Mouse (Mus musculus): Measurements from ENCODE around the gene Stx1b. TPM values are rescaled to one million over a fixed set of nuclear protein-coding genes. Genes with fewer than 3 reads are reported as not detected.
A peak's percentile ranks its signal among the peaks of the same experiment; 100 is the strongest.

The Stx1b gene
- 2.6 and 4.4 TPM in 2 replicates for polyA plus RNA-seq (2014; fragmentation: Nextera tagmentation; extraction: Ambion mirVana)

DNA sequence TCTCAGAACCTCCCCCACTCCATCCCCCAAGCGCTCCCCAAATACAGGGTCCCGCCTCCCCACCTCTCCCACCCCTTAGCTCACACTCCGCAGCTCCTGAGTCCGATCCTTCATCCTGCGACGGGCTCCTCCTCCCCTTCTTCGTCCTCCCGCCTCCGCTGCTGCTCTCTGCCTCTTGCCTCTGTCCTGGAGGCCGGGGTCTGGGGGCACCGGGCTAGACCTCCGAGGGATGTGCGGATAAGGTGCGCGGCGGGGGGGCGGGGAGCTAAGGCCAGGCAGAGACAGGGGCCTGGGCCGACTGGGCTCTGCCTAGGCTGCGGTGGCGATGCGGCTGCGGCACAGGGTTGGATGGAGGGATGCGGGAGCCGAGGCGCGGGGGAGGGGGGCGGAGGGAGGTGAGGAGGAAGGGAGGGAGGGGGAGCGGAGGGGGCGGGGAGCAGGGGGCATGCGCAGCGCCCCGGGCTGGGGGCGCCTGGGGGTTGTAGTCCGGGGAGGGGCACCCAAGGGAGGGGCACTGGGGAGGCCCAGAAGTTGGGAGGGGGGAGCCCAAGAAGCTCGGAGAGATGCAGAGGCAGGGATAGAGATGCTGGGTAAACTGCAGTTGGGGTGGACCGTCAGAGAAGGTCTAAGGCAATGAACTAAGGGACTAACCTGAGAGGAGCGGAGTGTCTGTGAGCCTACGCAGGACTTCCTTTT, at the start of gene Stx1b, which contains the start of gene Stx4a:
Stx1b (minus strand) TSS at position 374 of the 696 bp plus-strand sequence.
Stx4a (plus strand) TSS at position 119 of the 696 bp plus-strand sequence.
- 3% methylated on average over 33 of the region's 38 CpGs for WGBS
- peak within 1 kb of the TSS; percentile 12; the same call in 1 of the 2 replicates for H3K27ac ChIP-seq (ENCODE audit: low read depth, low read length)

DNA sequence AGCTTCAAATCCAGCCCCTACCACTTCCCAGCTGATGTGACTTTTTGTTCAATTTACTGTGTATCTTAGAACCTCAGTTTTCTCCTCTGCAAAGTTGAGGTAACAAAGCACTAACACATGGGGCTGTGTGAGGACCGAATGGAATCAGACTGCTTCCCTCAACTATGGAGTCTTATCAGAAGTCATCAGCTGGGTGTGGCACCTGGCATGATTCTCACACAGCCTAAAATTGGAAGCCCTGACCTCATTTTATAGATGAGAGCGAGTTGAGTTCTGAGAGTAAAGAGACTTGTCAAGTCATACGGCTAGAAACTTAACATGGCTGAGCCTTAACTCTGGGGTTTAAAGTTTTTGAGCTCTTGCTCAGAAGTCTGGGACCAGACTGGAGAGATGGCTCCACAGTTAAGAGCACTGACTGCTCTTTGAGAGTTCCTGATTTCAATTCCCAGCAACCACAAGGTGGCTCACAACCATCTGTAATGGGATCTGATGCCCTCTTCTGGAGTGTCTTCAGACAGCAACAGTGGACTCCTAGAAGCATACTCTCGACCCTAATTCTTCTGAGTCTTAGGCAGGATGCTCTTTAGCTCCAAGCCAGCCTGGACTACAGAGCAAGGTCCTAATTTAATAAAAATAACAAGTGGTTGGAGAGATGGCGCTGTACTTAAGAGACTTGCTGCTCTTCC, 45.9 kb upstream of the Stx1b start:
- Histone ChIP-seq H3K4me1 (ENCODE audit: control insufficient read depth, insufficient read depth, low read length) (peaks cover 8% of the 10 kb centered on the region), H3K36me3 (ENCODE audit: control insufficient read depth, insufficient read depth, low read length) (peaks cover 35% of the 10 kb centered on the region), H3K27ac (ENCODE audit: low read depth, low read length) (no peak overlapping the region), H3K9me3 (ENCODE audit: control insufficient read depth, low read length) (no peaks in the 10 kb centered on the region), H3K27me3 (ENCODE audit: control insufficient read depth, insufficient read depth, low read length) (no peaks in the 10 kb centered on the region), H3K4me3 (ENCODE audit: low read length) (no peak overlapping the region), H3K9ac (ENCODE audit: low read depth, low read length) (no peak overlapping the region), H3K4me2 (replicated peaks; ENCODE audit: low read depth, low read length) (no peak overlapping the region)
- WGBS = 82% methylated on average over 5 of the region's 5 CpGs
- ATAC-seq (ENCODE audit: low FRiP score, low TSS enrichment) = no peak

More for the DNA sequence above, at the start of gene Stx1b, which contains the start of gene Stx4a:
- no peaks in the 10 kb centered on the region for H3K36me3 ChIP-seq (ENCODE audit: control insufficient read depth, insufficient read depth, low read length)
- peak within 1 kb of the TSS; percentile 78 for H3K9ac ChIP-seq (ENCODE audit: low read depth, low read length)
- H3K4me3 ChIP-seq (ENCODE audit: low read length) = peak within 1 kb of the TSS; percentile 66
- ATAC-seq (ENCODE audit: low FRiP score, low TSS enrichment) = peak; percentile 73
- peak within 1 kb of the TSS; percentile 82 for H3K4me2 ChIP-seq (replicated peaks; ENCODE audit: low read depth, low read length)
- no peaks in the 10 kb centered on the region for H3K27me3 ChIP-seq (ENCODE audit: control insufficient read depth, insufficient read depth, low read length)
- peaks cover 27% of the 10 kb centered on the region; the same call in 1 of the 2 replicates for H3K4me1 ChIP-seq (ENCODE audit: control insufficient read depth, insufficient read depth, low read length)
- H3K9me3 ChIP-seq (ENCODE audit: control insufficient read depth, low read length) = no peaks in the 10 kb centered on the region

DNA sequence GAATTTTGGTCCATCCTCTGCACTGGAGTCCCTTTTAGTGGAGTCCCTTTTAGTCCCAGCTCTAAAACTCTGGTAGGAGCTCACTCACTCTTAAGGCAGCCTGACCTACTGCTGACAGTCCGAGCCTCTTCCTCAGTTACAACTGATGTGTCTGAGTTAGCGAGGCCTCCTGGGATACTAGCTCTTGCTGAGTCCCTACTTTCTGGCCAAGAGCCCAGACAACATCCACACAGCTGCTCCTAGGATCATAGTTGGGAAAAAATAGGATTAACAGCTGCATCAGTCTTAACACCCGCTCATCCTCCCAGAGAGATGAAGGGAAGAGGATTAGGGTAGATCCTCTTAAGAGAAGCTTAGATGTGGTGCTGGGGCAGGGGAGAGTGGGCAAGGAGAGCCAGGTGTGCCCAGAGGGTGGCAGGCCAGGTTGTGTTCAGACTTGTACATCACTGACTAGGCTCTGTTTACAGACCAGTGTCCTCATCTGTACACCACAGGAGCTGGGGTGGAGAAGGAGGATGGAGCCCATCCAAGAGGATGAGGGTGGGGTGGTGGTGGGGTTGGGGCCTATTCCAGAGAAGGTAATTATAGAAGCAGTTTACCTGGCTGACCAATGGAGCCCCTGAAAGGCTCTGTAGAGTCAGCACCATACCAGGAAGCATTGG, 44.9 kb upstream of the Stx1b start:
- no peak for ATAC-seq (ENCODE audit: low FRiP score, low TSS enrichment)
- 76% methylated on average over 3 of the region's 3 CpGs for WGBS
- H3K4me1 ChIP-seq (ENCODE audit: control insufficient read depth, insufficient read depth, low read length) = peaks cover 4% of the 10 kb centered on the region; the same call in 1 of the 2 replicates
- H3K4me2 ChIP-seq (replicated peaks; ENCODE audit: low read depth, low read length) = no peak overlapping the region
- no peak overlapping the region for H3K4me3 ChIP-seq (ENCODE audit: low read length)
- peaks cover 42% of the 10 kb centered on the region for H3K36me3 ChIP-seq (ENCODE audit: control insufficient read depth, insufficient read depth, low read length)
- H3K27me3 ChIP-seq (ENCODE audit: control insufficient read depth, insufficient read depth, low read length) = no peaks in the 10 kb centered on the region
- H3K9ac ChIP-seq (ENCODE audit: low read depth, low read length) = no peak overlapping the region
- no peaks in the 10 kb centered on the region for H3K9me3 ChIP-seq (ENCODE audit: control insufficient read depth, low read length)
- H3K27ac ChIP-seq (ENCODE audit: low read depth, low read length) = no peak overlapping the region

DNA sequence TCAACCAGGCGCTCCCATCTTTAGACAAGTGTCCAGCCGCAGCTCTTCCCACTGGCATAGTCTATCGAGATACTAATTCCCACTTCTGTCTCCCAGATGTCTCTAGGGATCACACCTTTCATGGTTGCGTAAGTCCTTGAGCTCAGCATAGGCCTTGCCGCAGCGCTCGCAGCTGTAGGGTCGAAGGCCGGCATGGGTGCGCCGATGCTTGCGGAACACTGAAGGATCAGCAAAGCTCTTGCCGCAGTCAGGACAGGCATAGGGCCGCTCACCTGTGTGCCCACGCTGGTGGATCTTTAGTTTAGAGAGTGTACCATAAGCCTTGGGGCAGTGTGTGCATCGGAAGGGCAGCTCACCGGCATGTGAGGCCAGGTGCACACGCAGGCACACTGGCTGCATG, 43.3 kb upstream of the Stx1b start:
- Histone ChIP-seq H3K9ac (ENCODE audit: low read depth, low read length) (no peak overlapping the region), H3K9me3 (ENCODE audit: control insufficient read depth, low read length) (no peaks in the 10 kb centered on the region), H3K4me3 (ENCODE audit: low read length) (no peak overlapping the region), H3K36me3 (ENCODE audit: control insufficient read depth, insufficient read depth, low read length) (peaks cover 42% of the 10 kb centered on the region), H3K27me3 (ENCODE audit: control insufficient read depth, insufficient read depth, low read length) (no peaks in the 10 kb centered on the region), H3K4me1 (ENCODE audit: control insufficient read depth, insufficient read depth, low read length) (no peaks in the 10 kb centered on the region), H3K4me2 (replicated peaks; ENCODE audit: low read depth, low read length) (no peak overlapping the region), H3K27ac (ENCODE audit: low read depth, low read length) (no peak overlapping the region)
- WGBS = 96% methylated on average over 18 of the region's 18 CpGs
- ATAC-seq (ENCODE audit: low FRiP score, low TSS enrichment) = no peak

DNA sequence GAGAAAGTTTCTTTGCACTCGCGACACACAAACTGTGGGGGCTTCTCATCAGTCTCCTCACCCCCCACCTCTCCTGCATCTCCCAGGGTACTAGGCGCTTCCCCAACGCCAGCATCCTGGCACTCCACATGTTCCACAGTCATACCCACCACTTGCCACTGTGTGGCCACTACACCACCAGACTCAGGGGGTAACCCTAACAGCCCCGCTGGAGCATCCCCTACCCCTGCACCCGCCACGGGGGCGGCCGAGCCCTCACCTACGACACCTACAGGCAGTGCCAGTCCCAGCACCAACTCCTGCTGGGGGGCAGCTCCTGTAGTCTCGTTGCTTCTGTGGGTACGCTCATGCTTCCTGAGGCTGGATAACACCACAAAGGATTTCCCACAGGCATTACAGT, 42.1 kb upstream of the Stx1b start:
- Histone ChIP-seq H3K27me3 (ENCODE audit: control insufficient read depth, insufficient read depth, low read length) (no peaks in the 10 kb centered on the region), H3K9ac (ENCODE audit: low read depth, low read length) (no peak overlapping the region), H3K9me3 (ENCODE audit: control insufficient read depth, low read length) (no peaks in the 10 kb centered on the region), H3K27ac (ENCODE audit: low read depth, low read length) (no peak overlapping the region), H3K4me3 (ENCODE audit: low read length) (no peak overlapping the region), H3K4me1 (ENCODE audit: control insufficient read depth, insufficient read depth, low read length) (no peaks in the 10 kb centered on the region), H3K4me2 (replicated peaks; ENCODE audit: low read depth, low read length) (no peak overlapping the region), H3K36me3 (ENCODE audit: control insufficient read depth, insufficient read depth, low read length) (peaks cover 39% of the 10 kb centered on the region)
- ATAC-seq (ENCODE audit: low FRiP score, low TSS enrichment) = peak; percentile 32; the same call in 1 of the 2 replicates
- WGBS = 94% methylated on average over 12 of the region's 12 CpGs

DNA sequence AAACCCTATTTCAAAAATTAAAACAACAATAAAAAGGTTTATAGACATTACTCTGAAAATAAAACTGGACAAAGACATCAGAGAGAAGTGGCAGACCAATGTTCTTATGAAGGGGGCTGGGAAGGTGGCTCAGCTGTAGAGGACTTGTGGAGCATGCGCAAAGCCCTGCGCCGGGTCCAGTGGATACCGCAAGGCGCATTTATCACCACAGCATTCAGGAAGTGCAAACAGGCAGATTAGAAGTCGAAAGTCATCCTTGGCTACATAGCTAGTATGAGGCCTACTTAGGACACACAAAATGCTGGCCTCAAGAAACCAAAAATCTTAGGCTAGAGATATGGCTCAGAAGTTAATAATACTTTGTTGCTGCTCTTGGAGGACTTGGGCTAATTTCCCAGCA, 33.9 kb upstream of the Stx1b start:
- no peak overlapping the region for H3K9ac ChIP-seq (ENCODE audit: low read depth, low read length)
- 90% methylated on average over 6 of the region's 6 CpGs for WGBS
- no peak overlapping the region for H3K4me3 ChIP-seq (ENCODE audit: low read length)
- no peaks in the 10 kb centered on the region for H3K9me3 ChIP-seq (ENCODE audit: control insufficient read depth, low read length)
- H3K27ac ChIP-seq (ENCODE audit: low read depth, low read length) = no peak overlapping the region
- ATAC-seq (ENCODE audit: low FRiP score, low TSS enrichment) = no peak
- no peaks in the 10 kb centered on the region for H3K36me3 ChIP-seq (ENCODE audit: control insufficient read depth, insufficient read depth, low read length)
- H3K27me3 ChIP-seq (ENCODE audit: control insufficient read depth, insufficient read depth, low read length) = no peaks in the 10 kb centered on the region
- no peak overlapping the region for H3K4me2 ChIP-seq (replicated peaks; ENCODE audit: low read depth, low read length)
- no peaks in the 10 kb centered on the region for H3K4me1 ChIP-seq (ENCODE audit: control insufficient read depth, insufficient read depth, low read length)

DNA sequence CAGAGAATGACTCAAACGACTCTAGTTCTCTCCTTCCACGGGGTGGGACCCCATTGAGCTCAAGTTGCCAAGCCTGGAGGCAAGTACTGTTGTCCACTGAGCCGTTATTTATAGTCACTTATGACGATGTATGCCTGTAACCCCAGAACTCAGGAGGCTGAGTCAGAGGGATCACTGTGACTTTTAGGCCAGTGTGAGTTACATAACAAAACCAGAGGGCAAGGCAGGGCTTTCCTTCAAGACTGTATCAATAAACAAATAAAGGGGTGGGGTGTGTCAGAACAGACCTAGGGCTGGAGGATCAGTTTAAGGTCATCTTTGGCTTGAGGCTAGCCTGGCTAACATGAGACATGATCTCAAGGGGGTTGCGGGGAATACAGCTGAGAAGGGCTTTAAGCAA, 26.6 kb upstream of the Stx1b start:
- H3K9ac ChIP-seq (ENCODE audit: low read depth, low read length) = no peak overlapping the region
- ATAC-seq (ENCODE audit: low FRiP score, low TSS enrichment) = no peak
- 62% methylated on average over 5 of the region's 5 CpGs for WGBS
- H3K4me2 ChIP-seq (replicated peaks; ENCODE audit: low read depth, low read length) = no peak overlapping the region
- H3K4me3 ChIP-seq (ENCODE audit: low read length) = no peak overlapping the region
- H3K27me3 ChIP-seq (ENCODE audit: control insufficient read depth, insufficient read depth, low read length) = no peaks in the 10 kb centered on the region
- no peaks in the 10 kb centered on the region for H3K4me1 ChIP-seq (ENCODE audit: control insufficient read depth, insufficient read depth, low read length)
- H3K27ac ChIP-seq (ENCODE audit: low read depth, low read length) = no peak overlapping the region
- no peaks in the 10 kb centered on the region for H3K9me3 ChIP-seq (ENCODE audit: control insufficient read depth, low read length)
- H3K36me3 ChIP-seq (ENCODE audit: control insufficient read depth, insufficient read depth, low read length) = peaks cover 11% of the 10 kb centered on the region; the same call in 1 of the 2 replicates

DNA sequence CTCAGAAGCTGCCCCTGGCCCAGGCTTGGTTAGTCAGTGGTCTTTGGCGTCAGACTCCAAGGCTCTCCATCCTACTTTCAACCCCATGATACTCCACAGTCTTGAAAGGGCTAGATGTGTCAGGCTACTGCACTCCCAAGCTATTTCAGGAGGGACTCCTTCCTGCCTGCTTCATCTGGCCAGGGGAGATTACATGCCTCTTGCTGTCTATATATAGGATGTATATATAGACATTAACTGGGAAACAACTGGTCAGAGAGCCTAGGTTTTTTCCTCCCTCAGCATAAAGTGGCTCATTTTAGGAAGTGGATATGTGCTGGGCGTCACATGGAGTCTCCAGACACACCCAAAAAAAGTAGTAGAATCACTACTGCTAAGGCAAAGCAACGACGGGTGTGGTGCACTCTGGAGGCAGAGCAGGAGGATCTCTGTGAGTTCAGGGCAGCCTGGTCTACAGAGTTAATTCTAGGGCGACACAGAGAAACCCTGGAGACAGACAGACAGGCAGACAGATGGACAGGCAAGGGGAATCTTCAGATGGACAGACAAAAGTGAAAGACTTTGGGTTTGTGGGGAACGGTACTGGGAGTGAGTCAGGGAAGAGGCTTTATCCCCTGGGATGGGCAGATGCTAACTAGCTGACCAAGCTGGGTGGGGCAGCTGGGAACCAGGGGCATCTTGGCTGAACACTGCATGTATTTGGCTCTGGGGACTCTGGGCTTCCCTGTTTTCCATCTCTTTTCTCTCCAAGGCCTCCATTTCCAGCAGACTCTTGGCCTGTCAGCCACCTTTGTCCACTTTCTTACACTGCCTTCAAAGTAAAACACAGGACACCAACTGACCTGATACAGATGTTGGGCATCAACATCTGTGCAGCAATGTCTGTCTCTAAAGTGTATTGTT, 25.9 kb upstream of the Stx1b start:
- H3K27ac ChIP-seq (ENCODE audit: low read depth, low read length) = no peak overlapping the region
- no peaks in the 10 kb centered on the region for H3K9me3 ChIP-seq (ENCODE audit: control insufficient read depth, low read length)
- H3K9ac ChIP-seq (ENCODE audit: low read depth, low read length) = no peak overlapping the region
- ATAC-seq (ENCODE audit: low FRiP score, low TSS enrichment) = no peak
- 85% methylated on average over 6 of the region's 6 CpGs for WGBS
- H3K36me3 ChIP-seq (ENCODE audit: control insufficient read depth, insufficient read depth, low read length) = peaks cover 14% of the 10 kb centered on the region; the same call in 1 of the 2 replicates
- H3K4me3 ChIP-seq (ENCODE audit: low read length) = no peak overlapping the region
- no peaks in the 10 kb centered on the region for H3K4me1 ChIP-seq (ENCODE audit: control insufficient read depth, insufficient read depth, low read length)
- no peaks in the 10 kb centered on the region for H3K27me3 ChIP-seq (ENCODE audit: control insufficient read depth, insufficient read depth, low read length)
- no peak overlapping the region for H3K4me2 ChIP-seq (replicated peaks; ENCODE audit: low read depth, low read length)

All from kidney, embryonic 14.5 days (tissue).